ENCODE assay signal across 25 mouse cellular contexts in genomic region chr1:77544279-77544678, GRCm38 (mm10). TPM values are rescaled to one million over a fixed set of nuclear protein-coding genes. Genes with fewer than 3 reads are reported as not detected.
DNase-seq lines count a peak whose midpoint lies in the region; ATAC-seq and TF ChIP-seq lines count a peak whose summit lies in the region.
"Had no signal": no experiment of that assay in that cellular context is flagged by ENCODE, and none has a peak within 500 bp of the region (broad histone marks: within the 10 kb centered on the region; RNA-seq: fewer than 3 reads in every experiment).

No protein-coding gene starts in this region.

- dilution Hi-C loops in CH12.LX (cut with MboI; ENCODE audit: extremely low pct_ligation_motif_present, extremely low pct_unique_long_range_greater_than_20kb, low sequenced_read_pairs) = no loop called here

- H3K9me3 ChIP-seq in CH12.LX (replicated peaks; ENCODE audit: low read length) = no peaks in the 10 kb centered on the region
- H3K9me3 ChIP-seq: hindbrain, embryonic 15.5 days; intestine, embryonic 15.5 days; liver, embryonic 15.5 days; neural tube, embryonic 13.5 days had no signal

- intact Hi-C loops in left cerebral cortex, adult 2 months (cut with DNase I) = no loop called here
- intact Hi-C loops in left cerebral cortex, postnatal 4 days (cut with DNase I) = no loop called here

- 0 out of 2 replicates have a peak, but pooled peaks have one; percentile 1 for ATAC-seq in frontal cortex, adult (ENCODE audit: low TSS enrichment)
- ATAC-seq: CD4-positive, CD25-positive, alpha-beta regulatory T cell, adult 4 months; intestine, embryonic 15.5 days had no signal

- peaks cover 0 to 4% of the 10 kb centered on the region in 2 experiments; a peak in 2 of 4 replicates for H3K4me1 ChIP-seq in CH12.LX (ENCODE audit: control insufficient read depth in 1 of 2, insufficient read depth in 2 of 2)
- peaks cover 2% of the 10 kb centered on the region; the same call in 1 of the 2 replicates for H3K4me1 ChIP-seq in cortical plate, adult 2 months (ENCODE audit: control insufficient read depth, insufficient read depth, low read length)
- H3K4me1 ChIP-seq: intestine, embryonic 15.5 days; liver, embryonic 15.5 days had no signal

- no peak overlapping the region for H3K4me3 ChIP-seq in left cerebral cortex, adult 2 months
- no peak overlapping the region for H3K4me3 ChIP-seq in CH12.LX (replicated peaks in 1 of 3; ENCODE audit: low read depth in 2 of 3, low read length in 2 of 3, poor library complexity in 1 of 3)
- H3K4me3 ChIP-seq in cortical plate, adult 2 months (ENCODE audit: insufficient read depth, low read length) = no peak overlapping the region
- H3K4me3 ChIP-seq: erythroblast, embryonic 14.5 days; hindbrain, embryonic 15.5 days; intestine, embryonic 15.5 days; liver, embryonic 15.5 days; neural tube, embryonic 13.5 days had no signal

- DNase-seq in frontal cortex, postnatal 10 days (ENCODE audit: low spot score in 2 of 2) = no peak
- DNase-seq in left cerebral cortex, adult 2 months (ENCODE audit: extremely low spot score in 1 of 2, low spot score in 2 of 2) = no peak
- DNase-seq in left cerebral cortex, postnatal 4 days = no peak
- DNase-seq in CH12.LX (ENCODE audit: extremely low read depth) = no peak
- DNase-seq in lung, postnatal 25 days (ENCODE audit: low spot score) = no peak
- DNase-seq: adrenal gland, postnatal 25 days; cerebellum, adult 18-20 months; cerebellum, postnatal 10 days; forebrain, postnatal 0 days; gastrocnemius, postnatal 14 days; heart, postnatal 14 days; kidney, adult 2 months; kidney, postnatal 36 days; layer of hippocampus, postnatal 36 days; lung, embryonic 14.5 days; lung, postnatal 14 days; thymus, postnatal 4 days had no signal

- in situ Hi-C loops in CH12.LX (cut with MboI; ENCODE audit: low pct_ligation_motif_present, low pct_unique_long_range_greater_than_20kb, low sequenced_read_pairs) = no loop called here

- H3K79me2 ChIP-seq in CH12.LX (replicated peaks; ENCODE audit: control insufficient read depth, extremely low read depth, insufficient read depth, poor library complexity, severe bottlenecking) = no peaks in the 10 kb centered on the region

- no peak overlapping the region for H3K9ac ChIP-seq in CH12.LX (ENCODE audit: insufficient read depth, low read depth)
- H3K9ac ChIP-seq: forebrain, postnatal 0 days; hindbrain, embryonic 15.5 days; intestine, embryonic 15.5 days; liver, embryonic 15.5 days; lung, embryonic 14.5 days; neural tube, embryonic 13.5 days had no signal

- no peak for TF ChIP-seq RAD21 in CH12.LX (IDR thresholded peaks at IDR 0.05; ENCODE audit: low read depth, low read length)

- peak overlapping the region; percentile 21; the same call in 1 of the 2 replicates for H3K27ac ChIP-seq in left cerebral cortex, adult 2 months
- H3K27ac ChIP-seq in CH12.LX (ENCODE audit: insufficient read depth, low read depth) = no peak overlapping the region
- 0 out of 2 replicates have a peak overlapping the region, but pooled peaks have one; percentile 8 for H3K27ac ChIP-seq in cortical plate, adult 2 months (ENCODE audit: insufficient read depth, low read length)
- H3K27ac ChIP-seq: hindbrain, embryonic 15.5 days; intestine, embryonic 15.5 days; liver, embryonic 15.5 days; neural tube, embryonic 13.5 days had no signal

- H3K36me3 ChIP-seq in CH12.LX (replicated peaks in 1 of 2; ENCODE audit: control insufficient read depth in 1 of 2, insufficient read depth in 1 of 2, low read length in 1 of 2) = no peaks in the 10 kb centered on the region
- H3K36me3 ChIP-seq: hindbrain, embryonic 15.5 days; intestine, embryonic 15.5 days; liver, embryonic 15.5 days; neural tube, embryonic 13.5 days had no signal

- TF ChIP-seq CTCF in left cerebral cortex, adult 2 months (IDR thresholded peaks at IDR 0.05) = no peak
- no peak for TF ChIP-seq CTCF in CH12.LX (conservative IDR thresholded peaks at IDR 0.05 in 1 of 2, IDR thresholded peaks at IDR 0.05 in 1 of 2; ENCODE audit: low read depth in 2 of 2, low read length in 2 of 2)
- no peak for TF ChIP-seq CTCF in cortical plate, adult 2 months (IDR thresholded peaks at IDR 0.05; ENCODE audit: extremely low read depth, insufficient read depth, low read length)

- no peaks in the 10 kb centered on the region for H3K27me3 ChIP-seq in CH12.LX (replicated peaks)
- H3K27me3 ChIP-seq: hindbrain, embryonic 15.5 days; intestine, embryonic 15.5 days; liver, embryonic 15.5 days; neural tube, embryonic 13.5 days had no signal

- no peak for TF ChIP-seq EP300 in CH12.LX (IDR thresholded peaks at IDR 0.05; ENCODE audit: low read length)

- no peak for TF ChIP-seq POLR2A in CH12.LX (IDR thresholded peaks at IDR 0.05; ENCODE audit: low read depth, low read length)
- no peak for TF ChIP-seq POLR2A in cortical plate, adult 2 months (IDR thresholded peaks at IDR 0.05; ENCODE audit: extremely low read depth, insufficient read depth, low read length)

- H3K4me2 ChIP-seq in CH12.LX (ENCODE audit: insufficient read depth, low read depth, poor library complexity, severe bottlenecking) = peak overlapping the region; percentile 36; the same call in 1 of the 2 replicates
- H3K4me2 ChIP-seq: hindbrain, embryonic 15.5 days; intestine, embryonic 15.5 days; liver, embryonic 15.5 days; lung, embryonic 14.5 days; neural tube, embryonic 13.5 days had no signal

TF ChIP-seq in CH12.LX, 34 proteins besides CTCF, POLR2A, EP300 and RAD21:
- TF ChIP-seq RCOR1 (conservative IDR thresholded peaks at IDR 0.05; ENCODE audit: low read depth, low read length) (no peak), ELF1 (IDR thresholded peaks at IDR 0.05; ENCODE audit: low read depth, low read length) (no peak), PAX5 (IDR thresholded peaks at IDR 0.05; ENCODE audit: low read length) (no peak), POLR2AphosphoS2 (IDR thresholded peaks at IDR 0.05; ENCODE audit: low read depth, low read length) (no peak), CHD2 (IDR thresholded peaks at IDR 0.05; ENCODE audit: low read length) (no peak), NELFE (IDR thresholded peaks at IDR 0.05; ENCODE audit: low read depth, low read length) (no peak), MYC (IDR thresholded peaks at IDR 0.05; ENCODE audit: low read depth, low read length) (no peak), ZMIZ1 (IDR thresholded peaks at IDR 0.05; ENCODE audit: low read depth, low read length) (no peak), CHD1 (IDR thresholded peaks at IDR 0.05; ENCODE audit: low read depth, low read length) (no peak), SIN3A (IDR thresholded peaks at IDR 0.05; ENCODE audit: low read length) (no peak)
TF ChIP-seq in CH12.LX: peak in this region for 0.

RNA-seq across cellular contexts. Expression of gene Epha4, which starts 29.4 kb away (rescaled TPM):
- 100 to 1,000 TPM; 173 to 174 TPM for total RNA-seq in left cerebral cortex, adult 2 months (2021)
- 100 to 1,000 TPM; 139 to 161 TPM for total RNA-seq in left cerebral cortex, postnatal 4 days (2021)
- total RNA-seq in CH12.LX (2012; rRNA removed) (16.1 and 26.0 TPM in 2 replicates), CH12.LX (2014; rRNA removed) (12.1 and 13.0 TPM in 2 replicates)
- polyA plus RNA-seq in CH12.LX (2012; ENCODE audit: insufficient read length, low read depth) = 3.8 and 3.9 TPM in 2 replicates
- 74.5 and 85.1 TPM in 2 replicates for polyA plus RNA-seq in cortical plate, adult 2 months (2012; rRNA removed)
- polyA plus RNA-seq: erythroblast, embryonic 14.5 days had no signal

Comparison
In these comparisons a context has a peak if more than half of its experiments do, and no peak if none do; other contexts are left out.
1. RNA of gene Epha4, which starts 29.4 kb away (total RNA-seq): 173 to 174 TPM in left cerebral cortex, adult 2 months and 139 to 161 TPM in left cerebral cortex, postnatal 4 days; 12.1 to 26.0 TPM in CH12.LX; every median in the first group is over 4 times any median in the second.